Mouse (Mus musculus) spleen, adult 2 months (tissue): ENCODE measurements around the gene Actr6. TPM values are rescaled to one million over a fixed set of nuclear protein-coding genes. Genes with fewer than 3 reads are reported as not detected.

Experiments used
- DNase-seq, 2 experiments: peaks; one replicate each; pipeline versions ENCODE4 v3.0.0 to v3.0.0-alpha.2; 2012 to 2021; ENCODE audit warnings: low spot score in 2 of 2, low read depth in 1 of 2
- H3K27ac ChIP-seq: fragments of 200-500 bp; 2 replicates; pipeline ENCODE4 v1.5.1; 2012; ENCODE audit warnings: low read length, inconsistent platforms; ENCODE audit not compliant: insufficient read depth
- H3K27me3 ChIP-seq: fragments of 200-500 bp; 2 replicates; pipeline ENCODE4 v1.6.1; 2012; ENCODE audit warnings: mild to moderate bottlenecking, moderate library complexity, low read length, inconsistent platforms; ENCODE audit not compliant: control insufficient read depth, insufficient read depth
- H3K36me3 ChIP-seq: fragments of 200-500 bp; 2 replicates; pipeline ENCODE4 v1.6.1; 2012; ENCODE audit warnings: mild to moderate bottlenecking, low read length, inconsistent platforms; ENCODE audit not compliant: control insufficient read depth, insufficient read depth
- H3K4me1 ChIP-seq: fragments of 200-500 bp; 2 replicates; pipeline ENCODE4 v1.6.1; 2011; ENCODE audit warnings: inconsistent platforms; ENCODE audit not compliant: control insufficient read depth, insufficient read depth, insufficient read length
- H3K4me3 ChIP-seq: fragments of 200-500 bp; 2 replicates; pipeline ENCODE4 v1.5.1; 2011; ENCODE audit warnings: mild to moderate bottlenecking, inconsistent platforms; ENCODE audit not compliant: insufficient read depth, insufficient read length; ENCODE audit errors: extremely low read depth
- CTCF ChIP-seq: fragments of 200-500 bp; IDR thresholded peaks from 2 replicates; pipeline ENCODE4 v1.5.1; 2011; ENCODE audit warnings: mild to moderate bottlenecking, inconsistent platforms; ENCODE audit not compliant: insufficient read depth, insufficient read length, insufficient replicate concordance; ENCODE audit errors: extremely low read depth
- POLR2A ChIP-seq: fragments of 200-500 bp; IDR thresholded peaks from 2 replicates; pipeline ENCODE4 v1.6.1; 2011; ENCODE audit warnings: low read depth, low read length, inconsistent platforms
- WGBS: fragments of 180-500 bp; shearing (Covaris S2); methylation state at CpG from one replicate; pipeline ENCODE4 v1.1.7; 2018; 5-methylcytosine and 5-hydroxymethylcytosine counted together
- polyA plus RNA-seq: library from polyadenylated mRNA; depleted of rRNA; stranded (reverse); fragments of >200 nt; gene quantifications from 2 replicates; pipeline ENCODE4 v1.2.3, GENCODE M21; 2012; rRNA removed

Actr6 gene
- polyA plus RNA-seq, result 0.74 and 1.3 TPM in 2 replicates

DNA sequence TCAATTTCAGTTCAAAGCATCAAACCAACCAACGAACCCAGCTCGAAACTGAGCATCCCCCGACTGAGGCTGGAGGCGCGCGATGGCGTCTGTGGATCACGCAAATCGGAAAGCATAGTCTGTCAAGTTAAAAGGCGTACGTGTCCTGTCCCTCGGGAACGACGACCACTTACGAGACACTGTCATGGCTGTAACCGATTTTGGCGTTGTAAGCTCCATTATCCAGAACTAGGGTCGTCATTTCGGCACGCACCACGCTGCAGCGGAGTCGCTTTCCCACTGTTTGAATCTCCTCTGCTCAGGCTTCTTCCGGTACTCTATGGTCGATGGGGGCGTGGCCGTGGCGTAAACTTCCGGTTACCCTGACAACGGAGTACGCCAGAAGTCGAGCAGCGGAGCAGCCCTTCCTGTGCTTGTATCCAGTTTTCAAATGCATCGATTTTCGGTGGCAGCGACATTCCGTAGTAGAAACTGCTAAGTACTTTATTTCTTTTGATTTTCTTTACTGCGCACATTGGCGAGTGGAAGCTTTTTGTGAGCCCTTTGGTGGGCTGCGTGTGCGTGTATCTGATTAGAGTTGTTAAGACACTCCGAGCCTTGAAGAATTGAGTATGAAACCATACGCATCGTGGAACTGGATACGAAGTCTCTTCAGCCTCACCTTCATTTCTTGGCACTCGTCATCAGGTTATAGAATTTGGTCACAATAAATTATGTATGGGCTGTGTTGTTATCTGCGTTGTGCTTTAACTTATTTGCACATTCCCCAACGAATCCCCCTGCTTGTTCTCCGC, at the start of gene Actr6:
Gene Actr6 (minus strand): TSS at position 295 of the 794 bp plus-strand sequence.
- no peaks in the 10 kb centered on the region; the same call in 1 of the 2 replicates for H3K36me3 ChIP-seq
- WGBS, result 2% methylated on average over 49 of the region's 49 CpGs
- H3K27ac ChIP-seq, result peak within 1 kb of the TSS; percentile 80
- H3K4me1 ChIP-seq, result no peaks in the 10 kb centered on the region; the same call in 1 of the 2 replicates
- no peaks in the 10 kb centered on the region for H3K27me3 ChIP-seq
- peak within 1 kb of the TSS; percentile 92 for H3K4me3 ChIP-seq
- TF ChIP-seq POLR2A (peak; percentile 51), CTCF (no peak)
- DNase-seq, result peak; percentile 92

DNA sequence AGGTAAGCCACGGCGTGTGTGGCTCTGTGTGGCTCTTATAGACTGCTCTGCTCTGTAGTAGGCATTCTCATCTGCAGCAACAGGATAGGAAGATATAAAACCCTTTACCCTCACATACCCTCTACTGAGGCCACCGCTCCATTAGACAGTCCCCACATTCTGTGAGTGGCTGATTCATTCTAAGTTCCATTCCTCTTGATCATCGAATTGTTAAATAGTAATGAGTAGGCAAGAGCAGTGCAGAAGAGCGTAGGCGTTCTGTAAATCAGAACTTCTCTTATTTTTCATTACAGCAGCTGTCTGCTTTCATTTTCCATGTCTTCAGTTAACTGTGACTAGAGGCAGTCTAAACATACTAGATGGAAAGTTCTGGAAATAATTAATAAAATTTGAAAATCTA, 43.9 kb upstream of the Actr6 start:
- 91% methylated on average over 6 of the region's 6 CpGs for WGBS
- DNase-seq, result no peak
- Histone ChIP-seq H3K27ac (no peak overlapping the region), H3K4me1 (no peaks in the 10 kb centered on the region), H3K36me3 (peaks cover 8% of the 10 kb centered on the region), H3K4me3 (no peak overlapping the region), H3K27me3 (no peaks in the 10 kb centered on the region)
- no peak for TF ChIP-seq POLR2A
- no peak for TF ChIP-seq CTCF

DNA sequence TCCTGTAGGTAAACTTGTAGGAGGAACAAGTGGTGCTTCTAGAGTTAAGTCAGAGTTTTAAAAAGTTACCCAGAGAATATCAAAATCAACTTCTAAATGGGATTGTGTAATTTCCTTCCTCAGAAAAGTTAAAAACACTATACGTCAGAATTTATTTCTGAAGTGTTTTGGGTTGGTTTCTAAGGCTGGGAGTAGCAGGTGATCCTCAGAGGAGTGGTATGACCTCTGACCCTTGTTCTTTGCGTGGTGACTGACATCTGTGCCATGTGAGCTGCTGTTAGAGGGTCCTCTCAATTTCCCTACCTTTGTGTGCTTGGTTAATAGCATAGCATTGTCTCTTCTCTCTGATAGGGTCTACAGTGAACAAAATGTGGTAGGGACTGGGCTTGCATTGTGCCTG, 39.8 kb upstream of the Actr6 start:
- TF ChIP-seq CTCF (no peak), POLR2A (no peak)
- 45% methylated on average over 2 of the region's 2 CpGs for WGBS
- Histone ChIP-seq H3K27ac (no peak overlapping the region), H3K36me3 (peaks cover 1% of the 10 kb centered on the region; the same call in 1 of the 2 replicates), H3K4me1 (no peaks in the 10 kb centered on the region), H3K27me3 (no peaks in the 10 kb centered on the region), H3K4me3 (no peak overlapping the region)
- DNase-seq, result no peak

DNA sequence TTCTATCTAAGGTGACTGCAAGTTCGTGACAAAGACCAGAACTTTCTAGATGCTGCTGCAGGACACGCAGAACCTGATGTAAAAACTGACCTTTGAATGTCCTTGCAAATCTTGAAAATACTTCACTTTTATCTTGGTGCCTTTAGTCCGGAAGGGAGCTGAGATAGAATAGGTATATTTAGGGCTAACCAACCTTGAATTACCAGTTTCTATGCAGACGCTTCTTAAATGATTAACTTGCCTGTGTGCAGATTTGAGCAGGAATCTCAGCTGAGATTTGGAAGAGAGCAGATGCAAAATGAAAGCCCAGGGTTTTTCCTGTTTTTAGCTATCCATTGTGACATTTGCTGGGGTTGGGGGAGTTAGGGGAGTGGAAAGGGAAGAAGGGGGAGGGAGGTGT, 37.0 kb upstream of the Actr6 start:
- H3K27ac ChIP-seq, result no peak overlapping the region

DNA sequence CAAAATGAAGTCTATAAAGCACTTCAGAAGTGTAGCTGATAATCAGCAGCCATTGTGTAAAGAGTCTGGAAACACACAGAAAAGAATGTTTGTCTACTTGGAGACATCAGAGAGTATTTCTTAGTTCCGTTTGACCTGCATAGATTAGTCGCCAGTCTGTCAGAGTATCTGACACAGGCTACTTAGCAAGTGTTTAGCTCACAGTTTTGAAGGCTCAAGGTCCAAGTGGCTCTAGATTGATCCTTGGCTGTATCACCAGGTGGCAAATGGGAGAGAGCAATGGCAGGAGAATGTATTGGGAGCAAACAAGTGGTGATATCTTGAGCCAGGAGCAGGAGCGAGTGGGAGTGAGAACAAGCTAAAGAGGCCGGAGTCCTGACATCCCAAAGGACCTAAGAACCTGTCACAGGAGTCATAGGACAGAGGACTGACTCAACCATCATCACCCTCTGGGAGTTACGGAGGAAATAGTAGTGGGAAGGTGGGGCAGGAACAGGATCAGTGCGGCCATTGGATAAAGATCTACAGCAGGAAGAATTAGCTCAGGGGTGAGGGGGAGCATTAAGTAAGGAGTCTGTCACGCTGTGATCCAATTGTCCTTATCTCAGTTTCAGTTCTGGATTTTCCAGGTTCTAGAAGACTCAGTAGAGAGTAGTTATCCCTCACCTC, 36.4 kb upstream of the Actr6 start:
- Histone ChIP-seq H3K27ac (no peak overlapping the region), H3K4me1 (peaks cover 4% of the 10 kb centered on the region), H3K4me3 (no peak overlapping the region), H3K36me3 (no peaks in the 10 kb centered on the region), H3K27me3 (no peaks in the 10 kb centered on the region)
- no peak for TF ChIP-seq POLR2A
- no peak for TF ChIP-seq CTCF
- no peak for DNase-seq
- 89% methylated on average over 7 of the region's 7 CpGs for WGBS

More for the DNA sequence above, 37.0 kb upstream of the Actr6 start:
- WGBS, result 89% methylated on average over 4 of the region's 4 CpGs
- H3K36me3 ChIP-seq, result no peaks in the 10 kb centered on the region
- H3K4me1 ChIP-seq, result peaks cover 3% of the 10 kb centered on the region
- TF ChIP-seq CTCF (no peak), POLR2A (no peak)
- no peaks in the 10 kb centered on the region for H3K27me3 ChIP-seq
- no peak for DNase-seq
- no peak overlapping the region for H3K4me3 ChIP-seq

DNA sequence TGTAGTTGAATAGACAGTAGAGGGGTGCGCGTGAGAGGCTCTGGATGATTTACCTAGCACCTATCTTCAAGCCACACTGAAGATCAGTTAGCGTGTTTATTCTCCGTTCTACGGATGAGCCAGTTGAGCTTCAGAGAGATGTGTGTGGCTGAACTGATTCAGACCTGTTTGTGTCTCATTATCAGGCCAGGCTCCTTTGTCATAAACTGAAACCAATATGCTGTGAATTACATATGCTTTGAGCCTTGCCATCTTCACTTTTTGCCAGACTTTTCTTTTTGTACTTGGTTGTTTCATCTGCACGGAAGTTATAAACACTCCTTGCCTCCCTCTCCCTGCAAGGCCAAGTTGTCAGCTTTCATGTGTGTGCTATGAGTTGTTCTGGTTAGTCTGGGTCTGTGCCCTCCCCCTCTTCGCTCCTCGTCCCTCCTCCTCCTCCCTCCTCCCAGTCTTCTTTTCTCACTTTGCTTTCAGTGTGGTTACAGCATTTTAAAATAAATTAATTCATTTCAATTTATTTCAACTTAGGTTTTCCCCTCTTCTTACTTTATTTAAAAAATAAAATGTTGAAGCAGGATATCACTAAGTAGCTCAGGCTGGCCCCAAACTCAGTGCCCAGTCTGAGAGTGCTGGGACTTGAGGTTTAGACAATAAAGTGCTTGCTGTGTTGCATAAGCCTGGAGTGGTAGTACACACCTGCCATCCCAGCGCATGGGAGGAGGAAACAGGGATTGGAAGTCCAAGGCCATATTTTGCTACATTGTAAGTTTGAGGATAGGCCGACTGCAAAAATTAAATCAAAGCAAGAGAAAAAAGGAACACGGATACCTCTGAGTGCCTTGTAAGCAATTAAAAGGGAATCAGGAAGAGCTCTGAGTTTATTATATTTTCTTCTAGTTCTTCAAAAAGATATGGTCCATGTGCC, 34.0 kb upstream of the Actr6 start:
- Histone ChIP-seq H3K36me3 (no peaks in the 10 kb centered on the region), H3K27me3 (no peaks in the 10 kb centered on the region), H3K27ac (0 out of 2 replicates have a peak overlapping the region, but pooled peaks have one; percentile 25), H3K4me1 (peaks cover 4% of the 10 kb centered on the region), H3K4me3 (no peak overlapping the region)
- WGBS, result 76% methylated on average over 11 of the region's 11 CpGs
- TF ChIP-seq POLR2A (no peak), CTCF (no peak)
- no peak for DNase-seq
